Mouse (Mus musculus) olfactory bulb, adult 2 months (tissue): Measurements from ENCODE around the gene Ing1.
"Not testable (repeated sequence)": the region's sequence is repeated elsewhere in the genome, so short reads cannot be mapped to it uniquely, and the experiment has no call there.

Experiments
- CTCF ChIP-seq: fragments of 200-500 bp; IDR thresholded peaks from 2 replicates; pipeline ENCODE4 v1.5.1; 2012; ENCODE audit warnings: low read depth, mild to moderate bottlenecking, low read length, moderate library complexity; ENCODE audit not compliant: insufficient read depth
- POLR2A ChIP-seq: fragments of 200-500 bp; IDR thresholded peaks from 2 replicates; pipeline ENCODE4 v1.6.1; 2012; ENCODE audit warnings: mild to moderate bottlenecking, low read depth, low read length, moderate library complexity; ENCODE audit not compliant: insufficient read depth

GRCm38 (mm10) chr8:11551497-11551896 lies 3.9 kb upstream of the Ing1 start:
- not testable (repeated sequence) for TF ChIP-seq CTCF, POLR2A
